Mouse (Mus musculus): Measurements from ENCODE around the gene Mgrn1. TPM values are rescaled to one million over a fixed set of nuclear protein-coding genes. Genes with fewer than 3 reads are reported as not detected.

The Mgrn1 gene
- polyA plus RNA-seq, 1 experiment from 2014 or later, result 99.3 TPM

DNA sequence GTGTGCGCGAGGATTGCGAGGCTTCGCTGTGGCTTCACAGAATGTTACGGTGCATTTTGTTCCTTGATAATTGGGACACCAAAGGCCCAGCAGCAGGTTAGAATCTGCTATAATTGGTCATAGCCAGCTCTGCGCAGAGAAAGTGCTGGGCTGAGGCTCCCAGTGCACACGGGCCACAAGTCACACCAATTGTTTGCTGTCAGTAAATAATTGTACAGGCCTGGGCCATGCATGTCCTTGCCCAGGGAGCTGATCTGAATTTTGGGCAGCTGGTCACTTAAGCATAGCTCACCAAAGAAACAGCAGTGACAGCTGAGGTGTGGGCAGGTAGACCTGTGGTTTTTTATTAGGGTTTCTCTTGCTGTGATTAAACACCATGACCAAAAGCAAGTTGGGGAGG, 41.9 kb downstream of the Mgrn1 start:
- ATAC-seq (ENCODE audit: low read depth), result no peak
- WGBS, result 91% methylated on average over 7 of the region's 7 CpGs
- Histone ChIP-seq H3K9ac (ENCODE audit: low read length) (no peak overlapping the region), H3K27me3 (ENCODE audit: control insufficient read depth, insufficient read depth, low read depth, low read length) (no peaks in the 10 kb centered on the region), H3K9me3 (ENCODE audit: control insufficient read depth, low read length) (no peaks in the 10 kb centered on the region), H3K4me3 (ENCODE audit: low read length) (no peak overlapping the region), H3K4me2 (ENCODE audit: low read depth, low read length) (no peak overlapping the region), H3K27ac (ENCODE audit: low read length) (no peak overlapping the region), H3K4me1 (replicated peaks; ENCODE audit: control insufficient read depth, insufficient read depth, low read length) (no peaks in the 10 kb centered on the region), H3K36me3 (ENCODE audit: control insufficient read depth, insufficient read depth, low read length) (peaks cover 39% of the 10 kb centered on the region)

DNA sequence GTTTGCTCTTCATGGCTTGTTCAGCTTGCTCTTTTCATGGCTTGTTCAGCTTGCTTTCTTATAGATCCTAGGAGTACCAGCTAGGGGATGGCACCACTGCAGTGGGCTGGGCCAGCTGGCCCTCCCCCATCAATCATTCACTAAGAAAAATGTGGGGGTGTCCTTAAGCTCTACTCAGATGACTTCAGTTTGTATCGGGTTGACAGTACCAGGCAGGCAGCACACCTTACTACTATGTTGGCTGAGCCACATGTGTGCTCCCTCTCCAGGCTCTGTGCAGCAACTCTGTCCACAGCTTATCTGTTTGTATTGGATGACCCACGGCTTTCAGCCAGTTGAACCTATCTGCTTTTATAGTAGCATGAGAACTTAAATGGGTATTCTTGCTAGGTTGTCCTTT, 42.4 kb downstream of the Mgrn1 start:
- Histone ChIP-seq H3K27ac (ENCODE audit: low read length) (no peak overlapping the region), H3K4me3 (ENCODE audit: low read length) (no peak overlapping the region), H3K4me2 (ENCODE audit: low read depth, low read length) (no peak overlapping the region), H3K9me3 (ENCODE audit: control insufficient read depth, low read length) (no peaks in the 10 kb centered on the region), H3K9ac (ENCODE audit: low read length) (no peak overlapping the region), H3K27me3 (ENCODE audit: control insufficient read depth, insufficient read depth, low read depth, low read length) (no peaks in the 10 kb centered on the region), H3K36me3 (ENCODE audit: control insufficient read depth, insufficient read depth, low read length) (peaks cover 38% of the 10 kb centered on the region), H3K4me1 (replicated peaks; ENCODE audit: control insufficient read depth, insufficient read depth, low read length) (no peaks in the 10 kb centered on the region)
- WGBS, result 61% methylated on average over 2 of the region's 2 CpGs
- ATAC-seq (ENCODE audit: low read depth), result no peak

DNA sequence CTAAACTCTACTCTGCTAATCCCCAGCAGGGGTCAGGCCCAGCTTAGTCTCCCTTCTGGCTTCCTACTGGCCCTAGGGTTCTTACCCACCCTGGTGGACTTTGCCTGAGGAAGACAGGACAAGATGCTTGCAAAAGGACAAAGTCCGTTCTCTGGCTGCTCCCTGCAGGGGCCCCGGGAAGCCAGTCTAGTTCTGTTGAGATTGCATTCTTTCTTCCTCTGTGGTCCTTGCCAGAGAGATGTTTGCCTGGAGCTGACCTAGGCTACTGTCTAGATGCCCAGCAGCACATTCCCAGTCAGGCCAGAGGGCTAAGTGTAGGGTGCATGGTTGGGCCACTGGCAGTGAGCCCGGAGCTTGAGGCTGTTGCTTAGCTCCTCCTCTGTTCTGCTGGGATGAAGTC, 46.4 kb downstream of the Mgrn1 start:
- no peaks in the 10 kb centered on the region for H3K27me3 ChIP-seq (ENCODE audit: control insufficient read depth, insufficient read depth, low read depth, low read length)
- H3K36me3 ChIP-seq (ENCODE audit: control insufficient read depth, insufficient read depth, low read length), result peaks cover 32% of the 10 kb centered on the region
- no peak overlapping the region for H3K9ac ChIP-seq (ENCODE audit: low read length)
- no peak overlapping the region for H3K27ac ChIP-seq (ENCODE audit: low read length)
- H3K4me2 ChIP-seq (ENCODE audit: low read depth, low read length), result no peak overlapping the region
- no peaks in the 10 kb centered on the region for H3K4me1 ChIP-seq (replicated peaks; ENCODE audit: control insufficient read depth, insufficient read depth, low read length)
- no peaks in the 10 kb centered on the region for H3K9me3 ChIP-seq (ENCODE audit: control insufficient read depth, low read length)
- WGBS, result 72% methylated on average over 3 of the region's 3 CpGs
- no peak overlapping the region for H3K4me3 ChIP-seq (ENCODE audit: low read length)
- peak; percentile 71; the same call in 1 of the 2 replicates for ATAC-seq (ENCODE audit: low read depth)

DNA sequence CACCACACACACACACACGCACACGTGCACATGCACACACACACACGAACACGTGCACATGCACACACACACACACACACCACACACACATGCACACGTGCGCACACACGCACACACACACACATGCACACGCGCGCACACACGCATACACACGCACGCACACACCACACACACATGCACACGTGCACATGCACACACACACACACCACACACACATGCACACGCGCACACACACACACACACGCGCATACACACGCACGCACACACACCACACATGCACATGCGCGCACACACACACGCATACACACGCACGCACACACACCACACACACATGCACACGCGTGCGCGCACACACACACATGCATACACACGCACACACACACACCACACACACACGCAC, 49.4 kb downstream of the Mgrn1 start:
- Histone ChIP-seq H3K9ac (ENCODE audit: low read length) (no peak overlapping the region), H3K36me3 (ENCODE audit: control insufficient read depth, insufficient read depth, low read length) (peaks cover 21% of the 10 kb centered on the region), H3K9me3 (ENCODE audit: control insufficient read depth, low read length) (no peaks in the 10 kb centered on the region), H3K27ac (ENCODE audit: low read length) (no peak overlapping the region), H3K4me3 (ENCODE audit: low read length) (no peak overlapping the region), H3K4me2 (ENCODE audit: low read depth, low read length) (no peak overlapping the region), H3K4me1 (replicated peaks; ENCODE audit: control insufficient read depth, insufficient read depth, low read length) (peaks cover 6% of the 10 kb centered on the region), H3K27me3 (ENCODE audit: control insufficient read depth, insufficient read depth, low read depth, low read length) (no peaks in the 10 kb centered on the region)
- ATAC-seq (ENCODE audit: low read depth), result no peak
- 97% methylated on average over 31 of the region's 31 CpGs for WGBS

DNA sequence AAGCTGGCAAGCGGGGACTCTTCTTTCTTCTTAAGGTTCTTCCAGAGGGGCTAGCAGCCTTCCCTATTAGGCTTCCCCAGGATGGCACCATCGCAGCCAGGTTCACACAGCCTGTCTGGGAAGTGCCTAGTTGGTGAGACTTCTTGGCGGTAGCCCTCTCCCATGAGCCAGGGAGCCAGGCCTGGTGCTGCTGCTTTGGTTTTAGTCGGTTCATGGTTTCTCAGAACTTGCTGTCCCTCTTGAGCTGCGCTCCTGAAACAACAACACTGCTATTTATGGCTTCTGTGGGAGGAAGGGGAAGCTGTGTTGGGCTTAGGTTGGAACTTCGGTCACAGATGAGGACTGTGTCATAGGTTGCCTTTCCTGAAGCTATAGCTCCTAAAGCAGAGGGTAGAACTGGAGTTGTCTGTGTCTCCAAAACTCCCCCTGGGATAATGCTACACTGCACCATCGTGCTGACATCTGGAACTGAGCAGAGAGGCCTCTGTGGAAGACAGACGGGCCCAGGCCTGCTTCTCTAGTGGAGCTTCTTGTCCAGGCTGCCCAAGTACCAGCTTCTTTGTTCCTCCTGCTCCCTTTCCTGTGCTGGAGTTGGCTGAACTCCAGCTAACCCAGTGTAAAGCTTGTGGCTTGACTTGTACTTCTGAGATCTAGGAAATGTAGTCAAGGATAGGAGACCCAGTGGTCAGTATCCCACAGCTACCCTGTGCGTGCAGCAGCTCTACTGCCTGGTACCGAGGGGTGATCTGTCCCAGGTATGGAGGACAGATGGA, 50.1 kb downstream of the Mgrn1 start:
- no peak for ATAC-seq (ENCODE audit: low read depth)
- H3K4me1 ChIP-seq (replicated peaks; ENCODE audit: control insufficient read depth, insufficient read depth, low read length), result peaks cover 6% of the 10 kb centered on the region
- 80% methylated on average over 10 of the region's 10 CpGs for WGBS
- no peak overlapping the region for H3K4me3 ChIP-seq (ENCODE audit: low read length)
- H3K9me3 ChIP-seq (ENCODE audit: control insufficient read depth, low read length), result no peaks in the 10 kb centered on the region
- no peak overlapping the region for H3K4me2 ChIP-seq (ENCODE audit: low read depth, low read length)
- H3K36me3 ChIP-seq (ENCODE audit: control insufficient read depth, insufficient read depth, low read length), result peaks cover 23% of the 10 kb centered on the region
- no peaks in the 10 kb centered on the region for H3K27me3 ChIP-seq (ENCODE audit: control insufficient read depth, insufficient read depth, low read depth, low read length)
- H3K9ac ChIP-seq (ENCODE audit: low read length), result no peak overlapping the region
- peak overlapping the region; percentile 32; the same call in 1 of the 2 replicates for H3K27ac ChIP-seq (ENCODE audit: low read length)

DNA sequence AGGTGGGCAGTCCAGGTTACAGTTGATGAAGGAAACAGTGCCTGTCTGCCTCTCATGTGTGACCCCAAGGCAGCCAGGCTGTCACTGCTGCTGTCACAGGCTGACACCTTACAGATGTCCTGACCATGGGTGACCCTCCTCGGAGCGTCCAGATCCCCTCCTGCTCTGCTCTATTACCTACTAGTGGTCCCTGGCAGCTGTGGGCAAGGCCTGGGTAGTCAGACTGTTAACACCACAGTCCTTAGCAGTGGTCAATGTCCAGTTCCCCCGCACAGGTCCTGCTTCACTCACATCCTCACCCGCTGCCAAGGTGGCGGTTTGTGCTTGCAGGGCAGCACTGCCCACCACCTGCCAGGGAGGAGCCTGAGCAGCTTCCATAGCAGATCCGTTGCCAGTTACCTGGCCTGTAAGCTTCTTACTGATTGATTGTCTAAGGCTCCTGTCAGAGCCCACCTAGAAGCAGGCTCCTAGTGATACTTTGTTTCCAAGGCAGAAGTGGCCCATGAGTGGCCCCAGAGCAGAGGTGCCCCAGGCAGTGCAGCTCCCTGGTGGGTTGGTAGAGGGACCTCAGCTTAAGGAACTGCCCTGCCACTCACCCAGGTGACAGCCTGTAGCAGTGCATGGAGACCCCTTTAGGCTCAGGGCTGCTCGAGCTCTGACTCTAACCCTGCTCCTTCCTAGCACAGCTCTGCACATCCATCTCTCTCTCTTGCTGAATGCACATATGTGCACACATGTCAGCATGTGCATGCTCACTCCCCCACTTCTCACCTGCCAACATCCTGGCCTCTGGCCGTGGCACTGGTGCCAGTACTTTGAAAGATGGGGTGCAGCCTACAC, 51.5 kb downstream of the Mgrn1 start:
- no peak overlapping the region for H3K4me3 ChIP-seq (ENCODE audit: low read length)
- 85% methylated on average over 8 of the region's 8 CpGs for WGBS
- no peaks in the 10 kb centered on the region for H3K27me3 ChIP-seq (ENCODE audit: control insufficient read depth, insufficient read depth, low read depth, low read length)
- no peak overlapping the region for H3K9ac ChIP-seq (ENCODE audit: low read length)
- H3K27ac ChIP-seq (ENCODE audit: low read length), result no peak overlapping the region
- no peaks in the 10 kb centered on the region for H3K9me3 ChIP-seq (ENCODE audit: control insufficient read depth, low read length)
- peaks cover 22% of the 10 kb centered on the region for H3K36me3 ChIP-seq (ENCODE audit: control insufficient read depth, insufficient read depth, low read length)
- H3K4me1 ChIP-seq (replicated peaks; ENCODE audit: control insufficient read depth, insufficient read depth, low read length), result peaks cover 6% of the 10 kb centered on the region
- no peak overlapping the region for H3K4me2 ChIP-seq (ENCODE audit: low read depth, low read length)
- ATAC-seq (ENCODE audit: low read depth), result no peak

DNA sequence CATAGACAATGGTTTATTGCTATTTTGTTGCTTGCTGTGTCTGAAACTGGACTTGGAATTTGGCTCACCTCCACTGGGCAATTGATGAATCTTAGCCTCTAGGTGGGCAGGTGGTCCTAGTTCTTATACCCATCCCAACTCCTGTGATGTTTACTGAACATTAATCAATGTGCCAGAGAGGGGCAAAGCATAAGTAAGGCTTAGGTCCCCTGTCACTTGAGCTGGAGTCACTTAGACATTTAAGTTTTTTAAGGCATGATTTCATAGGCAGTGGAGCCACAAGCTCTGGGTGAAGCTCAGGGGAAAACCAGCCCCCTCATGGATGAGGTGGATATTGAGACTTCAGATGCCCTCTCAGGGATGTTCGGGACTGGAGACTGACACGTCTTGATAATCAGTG, 52.4 kb downstream of the Mgrn1 start, which contains the start of gene Nudt16l1:
Nudt16l1 (plus strand) TSS at position 301 of the 400 bp plus-strand sequence.
- peaks cover 28% of the 10 kb centered on the region for H3K36me3 ChIP-seq (ENCODE audit: control insufficient read depth, insufficient read depth, low read length)
- peak within 1 kb of the TSS; percentile 88 for H3K4me3 ChIP-seq (ENCODE audit: low read length)
- WGBS, result 2% methylated on average over 2 of the region's 2 CpGs
- no peak for ATAC-seq (ENCODE audit: low read depth)
- H3K27ac ChIP-seq (ENCODE audit: low read length), result peak within 1 kb of the TSS; percentile 79
- no peaks in the 10 kb centered on the region for H3K9me3 ChIP-seq (ENCODE audit: control insufficient read depth, low read length)
- peak within 1 kb of the TSS; percentile 96 for H3K9ac ChIP-seq (ENCODE audit: low read length)
- peaks cover 6% of the 10 kb centered on the region for H3K4me1 ChIP-seq (replicated peaks; ENCODE audit: control insufficient read depth, insufficient read depth, low read length)
- peak within 1 kb of the TSS; percentile 82 for H3K4me2 ChIP-seq (ENCODE audit: low read depth, low read length)
- no peaks in the 10 kb centered on the region for H3K27me3 ChIP-seq (ENCODE audit: control insufficient read depth, insufficient read depth, low read depth, low read length)

DNA sequence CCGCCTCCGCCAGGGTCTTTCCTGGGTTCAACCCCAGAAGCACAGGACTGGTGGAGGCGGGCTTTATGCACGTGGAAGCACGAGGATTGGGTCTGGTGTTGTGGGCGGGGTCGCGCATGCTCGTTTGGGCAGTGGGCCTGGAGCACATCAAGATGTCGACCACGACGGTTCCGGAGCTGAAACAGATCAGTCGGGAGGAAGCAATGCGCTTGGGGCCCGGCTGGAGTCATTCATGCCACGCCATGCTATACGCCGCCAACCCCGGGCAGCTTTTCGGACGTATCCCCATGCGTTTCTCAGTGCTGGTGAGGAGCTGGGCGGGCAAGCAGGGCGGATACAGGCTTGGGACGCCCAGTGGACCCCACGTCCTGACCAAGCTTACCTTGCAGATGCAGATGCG, 52.9 kb downstream of the Mgrn1 start:
- H3K36me3 ChIP-seq (ENCODE audit: control insufficient read depth, insufficient read depth, low read length), result peaks cover 29% of the 10 kb centered on the region
- 0% methylated on average over 28 of the region's 28 CpGs for WGBS
- no peaks in the 10 kb centered on the region for H3K9me3 ChIP-seq (ENCODE audit: control insufficient read depth, low read length)
- H3K4me1 ChIP-seq (replicated peaks; ENCODE audit: control insufficient read depth, insufficient read depth, low read length), result peaks cover 6% of the 10 kb centered on the region
- H3K27me3 ChIP-seq (ENCODE audit: control insufficient read depth, insufficient read depth, low read depth, low read length), result no peaks in the 10 kb centered on the region
- H3K9ac ChIP-seq (ENCODE audit: low read length), result peak overlapping the region; percentile 96
- peak; percentile 97 for ATAC-seq (ENCODE audit: low read depth)
- H3K27ac ChIP-seq (ENCODE audit: low read length), result peak overlapping the region; percentile 79
- peak overlapping the region; percentile 88 for H3K4me3 ChIP-seq (ENCODE audit: low read length)
- H3K4me2 ChIP-seq (ENCODE audit: low read depth, low read length), result peak overlapping the region; percentile 82

DNA sequence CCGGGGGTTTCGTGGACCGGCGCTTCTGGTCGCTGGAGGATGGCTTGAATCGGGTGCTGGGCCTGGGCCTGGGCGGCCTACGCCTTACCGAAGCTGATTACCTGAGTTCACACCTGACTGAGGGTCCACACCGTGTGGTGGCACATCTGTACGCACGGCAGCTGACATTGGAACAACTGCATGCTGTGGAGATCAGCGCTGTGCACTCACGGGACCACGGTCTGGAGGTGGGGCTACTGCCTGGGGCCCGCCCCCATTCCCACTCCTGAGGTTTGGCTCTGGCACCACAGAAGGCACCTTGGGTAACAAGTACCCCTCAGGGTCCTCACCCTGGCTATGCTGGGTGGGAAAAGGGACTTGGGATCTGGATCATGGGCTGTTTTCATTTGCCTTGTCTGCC, 53.4 kb downstream of the Mgrn1 start:
- Histone ChIP-seq H3K27me3 (ENCODE audit: control insufficient read depth, insufficient read depth, low read depth, low read length) (no peaks in the 10 kb centered on the region), H3K36me3 (ENCODE audit: control insufficient read depth, insufficient read depth, low read length) (peaks cover 29% of the 10 kb centered on the region), H3K9me3 (ENCODE audit: control insufficient read depth, low read length) (no peaks in the 10 kb centered on the region), H3K4me3 (ENCODE audit: low read length) (peak overlapping the region; percentile 88), H3K27ac (ENCODE audit: low read length) (peak overlapping the region; percentile 79), H3K4me2 (ENCODE audit: low read depth, low read length) (peak overlapping the region; percentile 82), H3K4me1 (replicated peaks; ENCODE audit: control insufficient read depth, insufficient read depth, low read length) (peaks cover 6% of the 10 kb centered on the region), H3K9ac (ENCODE audit: low read length) (peak overlapping the region; percentile 96)
- ATAC-seq (ENCODE audit: low read depth), result peak; percentile 71
- under 1% methylated on average over 16 of the region's 16 CpGs for WGBS

Measured in lung, embryonic 16.5 days (tissue).